Mouse (Mus musculus) megakaryocyte, embryonic 14.5 days (primary cell): ENCODE data around the gene Ptgfrn.

Source experiments
- FLI1 ChIP-seq: IDR thresholded peaks from 2 replicates; pipeline ENCODE4 v1.6.1; 2012; ENCODE audit warnings: low read length, inconsistent platforms, mixed read lengths
- GATA1 ChIP-seq: IDR thresholded peaks from 3 replicates; pipeline ENCODE4 v1.6.1; 2012; ENCODE audit warnings: mixed read lengths, low read length, inconsistent platforms, borderline replicate concordance

DNA sequence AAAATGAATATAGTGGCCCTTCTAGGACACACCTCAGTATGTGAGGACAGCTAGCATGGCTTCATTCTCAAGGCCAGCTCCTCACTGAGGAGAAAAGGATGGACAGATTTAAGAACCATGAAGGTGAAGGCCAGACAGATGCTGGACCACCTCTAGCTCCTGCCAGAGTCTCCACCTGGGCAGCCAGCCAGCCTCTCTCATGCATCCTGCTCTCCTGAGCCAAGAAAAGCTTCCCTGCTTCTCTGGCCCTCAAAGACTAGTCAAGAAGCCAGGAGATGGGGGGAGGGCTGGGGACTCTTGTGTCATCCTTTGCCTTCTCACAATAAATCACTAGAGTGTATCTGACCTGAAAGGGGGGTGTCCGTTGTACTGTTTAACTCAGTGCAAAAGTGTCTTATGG lies 31.7 kb downstream of the Ptgfrn start:
- TF ChIP-seq GATA1 (no peak), FLI1 (no peak)
